Mouse (Mus musculus) testis, adult 10 weeks (tissue): ENCODE measurements around the gene Gpr171. TPM values are rescaled to one million over a fixed set of nuclear protein-coding genes. Genes with fewer than 3 reads are reported as not detected.

Source experiments
- polyA plus RNA-seq: library from polyadenylated mRNA; stranded (reverse); fragments of 350-450 nt; fragmentation: Illumina TruSeq; extraction: RNeasy Lipid Tissue Mini Kit (QIAGEN cat#74804); gene quantifications from one replicate; pipeline ENCODE4 v1.2.3, GENCODE M21; 2014; ENCODE audit warnings: low read depth, low replicate concordance

Gene Gpr171
- not detected for polyA plus RNA-seq

GRCm38 (mm10) chr3:59101218-59101986 is at the start of gene Gpr171:
Gpr171 (minus strand) TSS chr3:59101821.

Other genes with a start within 250 kb of the Gpr171 start
- gene Clrn1, start 216.5 kb downstream of the Gpr171 start, polyA plus RNA-seq, result not detected
- 7.9 TPM for gene Med12l, start 96.0 kb downstream of the Gpr171 start, polyA plus RNA-seq
- 2.0 TPM for gene P2ry14, start 51.8 kb upstream of the Gpr171 start, polyA plus RNA-seq
- not detected for gene Gpr87, start 93.3 kb upstream of the Gpr171 start, polyA plus RNA-seq
- 1.1 TPM for gene P2ry13, start 109.1 kb upstream of the Gpr171 start, polyA plus RNA-seq
- gene P2ry12, start 161.1 kb upstream of the Gpr171 start, polyA plus RNA-seq, result 3.1 TPM
- gene Igsf10, start 242.6 kb upstream of the Gpr171 start, polyA plus RNA-seq, result 0.71 TPM